Mouse (Mus musculus) brown adipose tissue, adult 24 weeks (tissue): ENCODE measurements at regions not wholly inside any gene's neighbourhood (a gene's known extent, or its start where the extent isn't known, plus 50 kb on each side); places are given as distances from the start of the nearest gene placed in this dataset.

Experiments
- H3K27ac ChIP-seq: fragments of 200-500 bp; replicated peaks from 2 replicates; pipeline ENCODE4 v1.5.1; 2012; ENCODE audit warnings: low read depth, mild to moderate bottlenecking, low read length
- H3K4me1 ChIP-seq: fragments of 200-500 bp; 2 replicates; pipeline ENCODE4 v1.6.1; 2012; ENCODE audit warnings: low read length, mixed read lengths; ENCODE audit not compliant: control insufficient read depth, insufficient read depth, insufficient read length
- H3K4me3 ChIP-seq: fragments of 200-500 bp; 2 replicates; pipeline ENCODE4 v1.5.1; 2012; ENCODE audit warnings: low read depth, mild to moderate bottlenecking, low read length, moderate library complexity; ENCODE audit not compliant: insufficient read depth

- no peak overlapping the region for H3K27ac ChIP-seq
- H3K4me3 ChIP-seq: no peak overlapping the region
- H3K4me1 ChIP-seq: no peaks in the 10 kb centered on the region
These were observed 265.8 kb upstream of the Mpped2 start for GRCm38 (mm10) chr2:106427237-106427636.

- Histone ChIP-seq H3K27ac (no peak overlapping the region), H3K4me3 (no peak overlapping the region), H3K4me1 (no peaks in the 10 kb centered on the region)
These were observed 264.2 kb upstream of the Mpped2 start for GRCm38 (mm10) chr2:106428909-106429308.

- no peak overlapping the region for H3K4me3 ChIP-seq
- no peaks in the 10 kb centered on the region for H3K4me1 ChIP-seq
- H3K27ac ChIP-seq: no peak overlapping the region
These were observed 261.9 kb upstream of the Mpped2 start for GRCm38 (mm10) chr2:106431141-106431540.

- H3K4me1 ChIP-seq: no peaks in the 10 kb centered on the region
- H3K4me3 ChIP-seq: no peak overlapping the region
- H3K27ac ChIP-seq: no peak overlapping the region
These were observed 261.4 kb upstream of the Mpped2 start for GRCm38 (mm10) chr2:106431637-106432199.

GRCm38 (mm10) chr2:106436136-106436535 is 256.9 kb upstream of the Mpped2 start:
- Histone ChIP-seq H3K27ac (no peak overlapping the region), H3K4me3 (no peak overlapping the region), H3K4me1 (no peaks in the 10 kb centered on the region)

- no peaks in the 10 kb centered on the region for H3K4me1 ChIP-seq
- H3K4me3 ChIP-seq: no peak overlapping the region
- H3K27ac ChIP-seq: no peak overlapping the region
These were observed 238.6 kb upstream of the Mpped2 start for GRCm38 (mm10) chr2:106454310-106454974.

GRCm38 (mm10) chr2:106455039-106455438 is 238.0 kb upstream of the Mpped2 start:
- Histone ChIP-seq H3K4me3 (no peak overlapping the region), H3K27ac (no peak overlapping the region)

GRCm38 (mm10) chr2:106455972-106456371 is 237.1 kb upstream of the Mpped2 start:
- peaks cover 2% of the 10 kb centered on the region; the same call in 1 of the 2 replicates for H3K4me1 ChIP-seq
- no peak overlapping the region for H3K27ac ChIP-seq

More at GRCm38 (mm10) chr2:106455039-106455438, 238.0 kb upstream of the Mpped2 start:
- no peaks in the 10 kb centered on the region for H3K4me1 ChIP-seq

GRCm38 (mm10) chr2:106458003-106458402 is 235.1 kb upstream of the Mpped2 start:
- peaks cover 2% of the 10 kb centered on the region for H3K4me1 ChIP-seq
- H3K4me3 ChIP-seq: no peak overlapping the region
- H3K27ac ChIP-seq: no peak overlapping the region

More at GRCm38 (mm10) chr2:106455972-106456371, 237.1 kb upstream of the Mpped2 start:
- no peak overlapping the region for H3K4me3 ChIP-seq

GRCm38 (mm10) chr2:106461021-106461420 is 232.0 kb upstream of the Mpped2 start:
- H3K27ac ChIP-seq: no peak overlapping the region; the same call in 1 of the 2 replicates
- no peak overlapping the region for H3K4me3 ChIP-seq
- H3K4me1 ChIP-seq: peaks cover 2% of the 10 kb centered on the region

- H3K4me1 ChIP-seq: peaks cover 2% of the 10 kb centered on the region
- H3K4me3 ChIP-seq: no peak overlapping the region
- no peak overlapping the region for H3K27ac ChIP-seq
These were observed 231.6 kb upstream of the Mpped2 start for GRCm38 (mm10) chr2:106461490-106461889.

GRCm38 (mm10) chr2:106461973-106462637 is 231.0 kb upstream of the Mpped2 start:
- no peak overlapping the region for H3K27ac ChIP-seq
- H3K4me1 ChIP-seq: peaks cover 2% of the 10 kb centered on the region
- H3K4me3 ChIP-seq: no peak overlapping the region

- Histone ChIP-seq H3K4me1 (peaks cover 2% of the 10 kb centered on the region), H3K27ac (no peak overlapping the region)
These were observed 228.0 kb upstream of the Mpped2 start for GRCm38 (mm10) chr2:106465055-106465454.

GRCm38 (mm10) chr2:106465831-106466230 is 227.2 kb upstream of the Mpped2 start:
- H3K27ac ChIP-seq: no peak overlapping the region
- peaks cover under 1% of the 10 kb centered on the region for H3K4me1 ChIP-seq
- no peak overlapping the region for H3K4me3 ChIP-seq

More at GRCm38 (mm10) chr2:106465055-106465454, 228.0 kb upstream of the Mpped2 start:
- H3K4me3 ChIP-seq: no peak overlapping the region

- Histone ChIP-seq H3K27ac (peak overlapping the region; percentile 89), H3K4me1 (no peaks in the 10 kb centered on the region; the same call in 1 of the 2 replicates), H3K4me3 (no peak overlapping the region)
These were observed 223.9 kb upstream of the Mpped2 start for GRCm38 (mm10) chr2:106469196-106469595.
